Mouse (Mus musculus) fat pad, adult 2 months (tissue): Measurements from ENCODE around the gene Sorl1.
"Not testable (repeated sequence)": the region's sequence is repeated elsewhere in the genome, so short reads cannot be mapped to it uniquely, and the experiment has no call there.

ENCODE experiments used
- DNase-seq: peaks from one replicate; pipeline ENCODE4 v3.0.0-alpha.2; 2011; ENCODE audit warnings: low read depth, low spot score; ENCODE audit errors: extremely low read depth

Gene Sorl1

DNA sequence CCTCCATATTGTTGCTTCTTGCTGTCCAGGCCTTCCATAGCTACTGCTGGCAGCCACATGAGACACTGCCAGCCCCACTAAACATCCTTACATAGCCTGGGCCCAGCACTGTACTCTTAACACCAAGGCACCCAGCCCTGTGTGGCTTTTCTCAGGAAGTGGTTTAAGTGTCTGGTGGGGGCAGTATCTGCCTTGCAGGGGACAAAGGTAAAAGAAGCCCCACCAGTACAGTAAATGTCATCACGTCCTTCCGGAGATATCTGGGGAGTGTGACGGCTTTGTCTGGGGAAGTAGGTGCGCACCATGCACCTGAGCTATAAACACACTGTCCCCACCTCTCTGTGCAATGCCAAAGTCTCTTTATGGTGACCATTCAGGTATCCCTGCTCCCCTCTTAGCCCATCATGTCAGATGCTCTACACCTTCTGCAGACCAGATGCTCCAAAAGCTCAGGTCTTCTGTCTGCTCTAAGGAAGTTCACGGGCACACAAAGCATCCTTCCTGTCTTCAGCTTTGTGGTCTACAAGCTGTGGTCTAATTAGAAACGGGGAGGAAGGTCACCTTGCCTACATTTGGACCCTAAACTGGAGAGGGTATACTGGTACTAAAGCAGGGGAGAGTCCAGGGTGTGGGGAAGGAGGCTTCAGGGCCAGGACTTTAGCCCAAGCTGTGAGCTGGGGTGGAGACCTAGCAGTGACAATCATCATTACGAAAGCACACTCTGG, 26.9 kb downstream of the Sorl1 start:
- DNase-seq, result no peak

DNA sequence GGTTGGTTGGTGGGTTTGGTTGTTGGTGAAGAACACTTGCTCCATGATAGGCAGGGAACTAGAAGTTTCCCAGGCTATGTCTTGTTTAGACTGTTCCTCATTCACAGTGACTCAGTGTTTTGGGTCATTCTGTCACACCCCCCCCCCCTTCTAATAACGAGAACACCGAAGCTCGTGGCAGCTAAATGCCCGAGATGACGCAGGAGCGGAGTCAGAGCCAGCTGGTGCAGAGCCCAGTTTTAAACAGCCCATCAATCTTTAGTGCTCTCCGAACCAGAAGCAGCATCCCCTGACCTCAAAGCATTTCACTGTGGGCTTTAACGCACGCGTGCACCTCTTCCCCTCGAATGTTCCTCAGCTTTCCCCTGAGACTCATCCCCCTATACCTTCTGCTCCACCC, 29.3 kb downstream of the Sorl1 start:
- DNase-seq, result no peak

DNA sequence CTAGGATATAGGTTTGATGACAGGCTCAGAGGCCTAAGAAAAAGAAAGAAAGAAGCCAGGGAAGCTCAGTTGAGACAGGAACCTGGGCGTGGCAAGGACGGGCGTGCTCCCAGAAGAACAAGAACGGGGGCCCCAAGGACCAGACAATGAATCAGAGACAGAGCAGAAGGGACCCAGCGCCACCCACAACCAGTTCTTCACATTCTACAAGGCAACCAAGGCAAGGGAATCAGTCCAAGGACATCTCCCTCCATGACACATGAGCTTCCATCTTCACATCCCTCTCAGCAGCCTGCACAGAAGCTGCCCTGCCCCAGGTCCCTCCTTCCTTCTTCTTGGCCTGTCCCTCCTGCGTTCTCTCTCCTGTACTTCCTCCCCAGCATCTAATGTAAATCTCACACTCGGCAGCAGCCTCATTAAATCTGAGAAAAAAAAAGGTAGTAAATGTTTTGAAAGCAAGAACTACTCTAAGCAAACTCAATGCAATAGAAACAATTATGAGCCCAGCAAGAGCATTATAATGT, 30.0 kb downstream of the Sorl1 start:
- no peak for DNase-seq

DNA sequence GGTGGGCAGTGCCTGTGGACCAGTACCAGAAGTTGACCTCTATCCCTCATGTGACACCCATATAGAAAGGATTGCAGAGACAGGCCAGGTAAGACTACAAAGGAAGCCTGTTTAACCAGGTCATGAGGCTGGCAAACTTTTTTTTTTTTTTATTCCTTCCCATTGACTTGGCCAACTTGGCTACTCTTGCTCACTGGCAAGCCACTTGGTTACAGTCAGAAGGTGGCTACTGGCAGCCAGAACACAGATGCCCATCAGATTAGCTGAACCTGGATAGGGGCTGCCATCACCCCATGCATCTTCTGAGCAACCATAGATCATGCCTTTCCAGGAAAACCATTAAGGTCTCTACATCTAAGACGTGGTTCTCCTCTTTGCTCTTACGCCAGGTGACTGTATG, 31.3 kb downstream of the Sorl1 start:
- DNase-seq, result peak; percentile 73

DNA sequence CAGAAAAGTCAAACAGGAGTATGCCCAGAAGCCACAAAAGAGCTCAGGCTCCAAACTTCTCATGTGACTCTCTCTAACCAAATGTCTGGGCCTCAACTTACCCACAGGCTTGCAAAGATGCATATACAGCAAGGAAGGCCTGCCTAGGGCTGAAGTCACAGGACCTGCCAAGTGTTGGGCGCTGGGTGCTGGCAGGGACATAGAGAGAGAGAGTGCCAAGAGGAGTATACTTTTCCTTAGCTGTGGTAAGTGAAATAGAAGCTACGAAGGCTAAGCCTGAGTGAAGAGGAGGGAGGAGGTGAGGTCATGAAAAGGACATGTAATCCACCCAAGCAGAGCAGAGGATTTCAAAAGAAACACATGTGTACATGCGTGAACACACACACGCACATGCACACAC, 32.5 kb downstream of the Sorl1 start:
- DNase-seq, result no peak

DNA sequence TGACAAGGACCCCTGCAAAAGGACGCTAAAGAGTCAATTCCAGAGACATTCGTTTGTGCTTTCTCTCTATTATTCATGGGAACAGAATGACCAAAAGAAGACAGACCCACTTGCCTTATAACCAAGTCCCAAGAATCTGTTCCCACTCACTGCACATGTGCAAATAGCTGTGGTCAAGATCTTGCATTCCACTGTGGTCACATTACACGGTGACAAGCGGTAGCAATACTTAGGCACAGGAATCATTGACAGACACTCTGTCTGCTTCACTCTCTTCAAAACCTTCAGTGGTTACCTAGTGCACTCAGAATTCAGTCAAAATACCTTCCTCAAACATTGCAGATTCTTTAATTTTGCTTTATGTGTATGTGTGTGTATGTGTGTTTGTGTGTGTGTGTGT, 36.2 kb downstream of the Sorl1 start:
- no peak for DNase-seq

DNA sequence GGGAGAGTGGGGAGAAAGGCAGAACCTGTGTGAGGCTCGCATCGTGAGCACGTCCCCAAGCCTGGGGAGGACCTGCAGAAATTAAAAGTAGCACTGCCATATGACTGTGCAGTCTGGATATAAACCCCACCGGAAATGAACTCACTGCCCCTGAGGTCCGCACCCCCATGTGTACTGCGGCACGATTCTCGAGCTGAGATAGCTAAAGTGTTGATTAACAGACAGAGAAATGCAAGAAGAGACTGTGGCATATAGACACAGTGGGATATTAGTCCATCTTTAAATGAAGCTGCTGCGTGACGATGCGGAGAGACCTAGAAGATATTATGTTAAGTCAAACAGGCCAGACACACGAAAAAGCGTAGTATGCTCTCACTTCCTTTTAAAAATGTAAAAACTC, 38.1 kb downstream of the Sorl1 start:
- no peak for DNase-seq

DNA sequence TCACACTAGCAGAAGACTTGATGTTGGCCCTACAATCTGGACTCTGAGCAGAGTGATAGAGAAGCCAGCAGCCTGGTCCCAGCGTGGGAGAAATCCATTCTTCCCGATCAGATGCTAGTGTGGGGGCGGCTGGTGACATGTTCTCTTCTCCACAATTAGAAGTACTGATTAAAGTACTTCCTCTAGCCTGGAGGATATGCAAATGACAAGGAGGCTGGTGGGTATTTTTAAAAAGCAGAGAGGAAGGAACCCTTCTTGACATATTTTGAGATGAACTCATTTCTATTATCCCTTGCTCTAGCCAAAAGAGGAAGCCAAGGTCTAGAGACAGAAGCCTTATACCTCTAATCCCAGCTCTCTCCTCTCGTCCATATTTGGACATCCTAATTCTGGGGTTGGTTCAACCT, 40.4 kb downstream of the Sorl1 start:
- DNase-seq, result no peak

DNA sequence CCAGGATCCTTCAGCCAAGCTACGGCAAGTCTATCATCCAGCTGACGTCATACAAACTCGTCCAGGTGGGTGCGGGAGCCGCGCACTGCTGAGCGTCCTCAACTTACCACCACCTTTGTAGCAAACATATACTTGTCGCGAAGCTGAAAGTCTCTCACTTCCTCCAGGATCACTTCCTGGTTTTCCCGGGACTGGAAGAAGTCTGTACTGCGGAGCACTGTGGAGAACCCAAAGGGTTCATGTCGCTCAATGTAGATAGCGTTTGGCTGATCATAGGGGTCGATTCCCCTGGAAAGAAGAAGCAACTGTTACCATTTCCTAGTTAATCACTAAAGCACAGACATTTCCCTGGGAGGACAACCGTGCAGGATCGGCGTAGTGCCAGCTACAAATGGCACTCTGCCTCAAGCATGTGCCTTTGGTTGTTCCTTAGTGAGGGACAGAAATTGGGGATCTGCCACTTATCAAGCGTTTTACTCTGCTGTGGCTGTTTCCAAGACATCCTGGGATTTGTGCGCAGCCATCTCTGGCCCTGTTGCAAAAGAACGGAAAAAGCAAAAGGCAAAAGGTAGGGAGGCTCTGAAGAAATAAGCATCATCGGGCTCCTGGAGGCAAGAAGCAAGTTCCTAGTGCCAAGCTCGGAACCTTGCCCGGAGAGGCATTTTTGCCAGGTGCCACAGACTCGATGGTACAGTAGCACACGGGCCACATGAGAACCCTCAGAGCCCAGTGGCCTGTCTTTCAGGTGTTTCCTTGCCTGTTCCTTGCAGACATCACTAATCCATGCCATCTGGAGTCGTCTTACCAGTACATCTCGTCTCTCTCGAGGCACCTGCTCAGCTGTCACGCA, 42.2 kb downstream of the Sorl1 start:
- DNase-seq, result no peak

DNA sequence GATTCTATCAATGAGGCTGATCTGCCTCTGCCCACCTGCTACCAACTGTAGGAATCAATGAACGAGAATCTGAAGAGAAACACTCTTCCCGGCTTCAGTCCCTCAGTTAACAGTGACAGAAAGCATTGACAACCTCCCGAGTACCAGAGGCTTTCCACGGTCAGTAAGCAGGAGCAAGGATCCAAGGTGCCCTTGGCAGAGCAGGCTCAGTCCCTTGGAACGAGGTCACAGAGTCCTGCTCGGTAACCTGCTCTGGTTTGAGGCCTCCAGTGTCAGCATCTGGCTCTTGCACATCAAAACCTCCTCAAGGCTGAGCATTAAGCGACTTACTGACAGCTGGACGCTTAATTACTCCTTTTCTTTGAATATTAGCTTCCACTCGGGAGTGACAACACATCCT, 43.4 kb downstream of the Sorl1 start:
- no peak for DNase-seq

DNA sequence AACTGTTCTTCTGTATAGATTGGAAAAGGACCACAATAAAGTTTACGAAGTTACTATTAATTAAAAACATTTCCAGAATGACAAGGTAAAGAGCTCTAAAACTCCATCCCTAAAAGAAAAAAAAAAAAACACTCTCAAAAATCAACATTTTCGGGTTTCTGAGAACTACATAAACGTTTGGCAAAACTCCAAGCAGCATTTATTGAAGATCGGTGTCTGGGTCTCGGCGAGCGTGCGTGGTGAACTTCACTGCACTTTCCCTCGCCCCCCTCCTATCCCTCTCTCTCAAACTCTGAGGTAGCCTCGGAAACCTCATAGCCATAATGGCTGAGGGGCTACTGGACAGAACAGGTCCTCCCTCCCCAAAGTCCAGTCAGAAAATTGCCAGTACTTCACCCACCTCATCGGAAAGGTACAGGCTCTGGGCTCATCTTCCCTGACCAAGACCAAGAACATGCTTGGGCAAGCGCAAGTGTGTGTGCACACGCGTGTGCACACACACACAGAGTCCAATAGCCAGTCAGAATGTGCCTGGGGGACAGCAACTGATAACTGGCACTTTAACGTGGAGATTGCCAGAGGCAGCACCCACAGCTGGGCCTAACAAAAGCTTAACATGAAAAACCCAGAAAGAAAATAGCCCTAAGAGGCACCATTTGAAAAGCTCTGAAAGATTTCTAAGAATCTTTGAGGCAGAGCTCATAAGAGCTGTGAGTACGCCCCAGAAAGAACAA, 46.8 kb downstream of the Sorl1 start:
- DNase-seq, result no peak

DNA sequence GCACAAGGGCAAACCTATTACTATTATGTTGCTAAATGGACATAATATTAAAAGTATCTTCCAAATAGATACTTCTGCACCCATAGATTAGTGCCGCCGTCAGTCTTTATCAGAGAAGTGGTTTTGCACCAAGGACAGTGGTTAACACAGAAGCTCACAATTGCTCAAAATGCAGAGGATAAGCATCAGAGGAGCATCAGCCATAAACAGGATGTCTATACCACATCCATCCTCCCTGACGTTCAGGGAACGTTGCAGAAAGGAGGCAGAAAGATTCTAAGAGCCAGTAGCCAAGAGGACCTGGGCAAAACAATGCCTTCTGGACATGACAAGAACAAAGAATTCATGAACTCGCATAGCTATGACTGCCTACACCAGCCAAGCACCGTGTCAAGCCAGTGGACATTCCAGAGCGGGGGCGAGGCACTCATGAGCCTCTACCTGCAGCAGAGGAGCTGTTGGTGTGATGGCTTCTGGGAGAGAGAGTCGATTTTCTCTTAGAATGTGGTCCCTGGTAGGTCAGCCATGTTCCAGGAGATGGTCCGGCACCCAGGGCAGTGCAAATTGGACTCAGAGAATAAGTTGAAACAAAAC, 47.7 kb downstream of the Sorl1 start:
- DNase-seq, result no peak

DNA sequence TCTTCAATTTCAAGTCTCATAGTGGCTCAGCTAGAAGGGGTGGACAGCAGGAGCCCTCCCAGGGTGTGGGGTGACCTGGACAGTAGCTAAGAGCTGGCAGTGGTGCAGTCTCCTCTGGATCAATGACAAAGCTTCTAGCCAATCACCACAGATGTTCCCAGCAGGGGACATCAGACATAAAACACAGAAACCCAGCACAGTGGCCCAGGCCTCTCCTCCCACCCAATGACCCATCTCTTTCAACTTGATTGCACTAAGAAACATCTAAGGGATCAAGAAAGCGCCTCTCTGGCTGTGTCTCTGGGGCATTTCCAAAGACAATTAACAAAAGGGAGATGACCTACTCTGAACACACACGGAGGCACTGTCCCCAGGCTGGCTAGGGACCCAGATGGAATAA, 48.9 kb downstream of the Sorl1 start:
- DNase-seq, result no peak

DNA sequence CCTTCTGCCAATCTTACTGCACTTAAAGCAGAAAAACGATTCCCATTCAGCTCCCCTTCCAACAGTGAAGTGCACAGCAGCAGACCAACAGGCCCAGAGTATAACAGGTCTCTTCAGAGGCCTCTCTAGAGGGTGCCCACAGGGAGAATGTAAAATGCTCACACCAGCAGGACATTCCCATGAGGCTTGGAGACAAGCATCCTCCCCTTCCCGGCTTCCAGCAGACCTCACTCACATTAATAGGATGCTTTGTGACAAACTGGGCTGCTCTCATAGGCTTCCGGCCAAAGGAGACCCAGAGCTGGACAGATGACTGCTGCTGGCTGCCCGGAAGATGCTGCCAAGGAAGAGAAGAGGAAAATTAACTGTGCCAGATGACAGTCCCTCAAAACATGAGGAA, 52.1 kb downstream of the Sorl1 start:
- no peak for DNase-seq

DNA sequence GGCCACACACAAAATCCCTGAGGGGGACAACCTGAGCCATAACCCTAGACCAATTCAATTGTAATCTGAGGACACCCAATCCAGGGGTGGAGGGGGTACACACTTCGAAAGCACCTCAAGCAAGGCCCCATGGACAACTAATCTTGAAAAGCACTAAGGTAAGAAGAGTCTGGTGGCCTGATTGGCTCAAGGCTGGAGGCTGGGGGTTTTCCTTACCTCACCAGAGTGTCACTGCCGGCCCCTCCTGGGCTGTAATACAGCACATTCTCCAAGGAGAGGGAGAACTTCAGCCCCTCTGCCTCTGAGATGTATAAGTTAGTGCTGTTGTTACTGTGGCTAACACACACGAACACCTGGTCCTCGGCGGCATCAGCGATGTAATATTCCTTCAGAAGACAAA, 53.2 kb downstream of the Sorl1 start:
- DNase-seq, result no peak

DNA sequence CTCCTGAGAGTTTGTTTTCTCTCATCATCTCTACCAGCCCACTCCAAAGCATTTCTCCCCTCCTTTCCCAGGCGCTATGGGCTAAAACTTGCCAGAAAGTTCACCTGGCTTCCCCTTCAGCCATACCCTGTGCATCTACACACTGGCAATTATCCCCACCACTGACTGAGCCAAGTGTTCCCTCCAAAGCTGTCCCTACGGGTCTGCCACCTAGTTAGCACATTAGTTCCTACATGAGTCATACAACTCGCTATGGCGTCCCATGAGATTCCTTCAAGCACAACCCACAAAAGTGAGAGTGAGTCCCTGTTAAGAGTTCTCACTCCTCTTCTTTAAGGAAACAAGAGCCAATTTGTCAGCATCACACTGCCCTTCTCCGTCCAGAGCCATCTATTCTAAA, 54.6 kb downstream of the Sorl1 start:
- no peak for DNase-seq

DNA sequence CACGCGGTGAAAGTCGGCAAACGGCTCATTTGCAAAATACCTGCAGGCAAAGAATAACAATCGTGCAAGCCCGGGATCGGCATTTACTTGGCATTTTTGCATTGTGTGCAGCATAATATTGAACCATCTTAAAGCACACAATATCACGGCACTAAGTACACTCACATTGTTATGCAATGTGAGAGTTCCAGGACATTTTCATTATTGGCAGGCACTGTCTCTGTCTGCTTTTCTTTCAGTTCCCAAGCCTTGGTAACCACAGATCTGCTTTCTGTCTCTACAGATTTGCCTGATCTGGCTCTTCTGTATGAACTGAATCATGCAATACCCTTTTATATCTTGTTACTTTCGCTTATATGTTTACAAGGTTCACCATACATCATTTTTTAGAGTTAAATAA, 56.1 kb downstream of the Sorl1 start:
- no peak for DNase-seq

DNA sequence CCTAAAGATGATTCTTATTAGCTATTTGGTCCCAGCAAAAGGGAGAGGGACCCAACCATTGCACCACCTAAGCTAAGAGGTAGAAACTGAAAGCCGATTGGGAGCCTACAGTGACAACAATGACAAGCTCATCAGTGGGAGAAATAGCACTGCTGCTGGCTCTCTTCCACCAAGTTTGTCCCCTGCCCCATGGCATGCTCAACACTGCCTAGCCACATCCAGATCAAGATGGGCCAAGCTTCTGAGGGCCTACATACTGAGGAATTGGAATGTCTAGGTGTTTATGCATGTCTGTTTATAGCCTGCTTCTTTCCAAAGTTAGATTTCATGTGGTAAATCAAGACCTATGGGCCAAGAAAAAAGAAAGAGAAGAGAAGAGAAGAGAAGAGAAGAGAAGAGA, 58.3 kb downstream of the Sorl1 start:
- no peak for DNase-seq

DNA sequence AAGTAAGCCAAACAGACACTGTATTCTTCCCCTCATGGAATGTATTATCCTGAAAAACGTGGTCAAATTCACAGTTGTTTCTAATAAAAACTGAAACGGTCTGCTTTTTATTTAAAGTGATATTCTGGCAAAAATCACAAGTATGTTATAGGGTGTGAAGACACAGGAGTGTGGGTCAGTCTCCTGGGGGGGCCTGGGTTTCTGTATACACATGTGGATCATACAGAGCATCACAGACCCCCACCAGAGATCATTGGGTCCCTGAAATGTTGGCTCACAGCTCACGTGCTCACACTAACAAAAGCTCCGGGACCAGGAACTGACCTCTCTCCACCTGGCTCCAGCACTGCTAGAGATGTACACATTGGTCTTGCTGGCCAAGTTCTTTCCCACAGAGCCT, 60.7 kb downstream of the Sorl1 start:
- no peak for DNase-seq

DNA sequence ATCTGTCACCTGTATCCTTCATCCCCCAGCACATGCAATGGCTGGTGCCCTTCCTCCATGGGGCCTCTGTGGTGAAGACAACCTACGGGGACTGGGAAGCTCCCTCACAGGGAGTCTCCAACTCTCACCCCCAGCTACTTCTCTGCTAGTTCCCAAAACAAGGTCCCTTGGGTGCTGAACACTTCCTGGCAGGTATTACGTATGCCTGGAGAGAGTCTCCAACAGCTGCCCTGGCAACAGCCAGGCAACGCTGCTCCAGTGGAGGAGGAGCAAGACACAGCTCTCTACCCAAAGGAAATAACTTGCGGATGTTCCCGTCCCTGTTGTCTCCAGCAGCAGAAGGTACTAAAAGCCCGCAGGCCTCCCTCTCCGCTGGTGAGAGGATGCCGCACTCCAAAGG, 61.8 kb downstream of the Sorl1 start:
- no peak for DNase-seq

DNA sequence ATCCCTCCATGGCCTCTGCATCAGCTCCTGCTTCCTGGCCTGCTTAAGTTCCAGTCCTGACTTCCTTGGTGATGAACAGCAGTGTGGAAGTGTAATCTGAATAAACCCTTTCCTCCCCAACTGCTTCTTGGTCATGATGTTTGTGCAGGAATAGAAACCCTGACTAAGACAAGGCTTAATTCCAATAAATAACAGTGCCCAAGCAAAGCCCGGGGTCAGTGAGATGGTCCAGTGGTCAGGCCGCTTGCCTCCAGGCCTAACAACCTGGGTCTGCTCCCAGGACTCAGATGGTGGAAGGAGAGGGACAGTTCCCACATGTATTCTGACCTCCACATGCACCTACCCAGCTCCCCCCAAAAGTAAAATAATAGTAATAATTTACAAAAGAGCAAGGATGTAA, 65.1 kb downstream of the Sorl1 start:
- not testable (repeated sequence) for DNase-seq
